Mouse (Mus musculus) spleen, adult 2 months (tissue): ENCODE measurements around the gene Lbhd2. TPM values are rescaled to one million over a fixed set of nuclear protein-coding genes. Genes with fewer than 3 reads are reported as not detected.
A peak's percentile ranks its signal among the peaks of the same experiment; 100 is the strongest.

Experiments
- DNase-seq, 2 experiments: peaks; one replicate each; pipeline versions ENCODE4 v3.0.0 to v3.0.0-alpha.2; 2012 to 2021; ENCODE audit warnings: low spot score in 2 of 2, low read depth in 1 of 2
- H3K27ac ChIP-seq: fragments of 200-500 bp; 2 replicates; pipeline ENCODE4 v1.5.1; 2012; ENCODE audit warnings: low read length, inconsistent platforms; ENCODE audit not compliant: insufficient read depth
- H3K27me3 ChIP-seq: fragments of 200-500 bp; 2 replicates; pipeline ENCODE4 v1.6.1; 2012; ENCODE audit warnings: mild to moderate bottlenecking, moderate library complexity, low read length, inconsistent platforms; ENCODE audit not compliant: control insufficient read depth, insufficient read depth
- H3K36me3 ChIP-seq: fragments of 200-500 bp; 2 replicates; pipeline ENCODE4 v1.6.1; 2012; ENCODE audit warnings: mild to moderate bottlenecking, low read length, inconsistent platforms; ENCODE audit not compliant: control insufficient read depth, insufficient read depth
- H3K4me1 ChIP-seq: fragments of 200-500 bp; 2 replicates; pipeline ENCODE4 v1.6.1; 2011; ENCODE audit warnings: inconsistent platforms; ENCODE audit not compliant: control insufficient read depth, insufficient read depth, insufficient read length
- H3K4me3 ChIP-seq: fragments of 200-500 bp; 2 replicates; pipeline ENCODE4 v1.5.1; 2011; ENCODE audit warnings: mild to moderate bottlenecking, inconsistent platforms; ENCODE audit not compliant: insufficient read depth, insufficient read length; ENCODE audit errors: extremely low read depth
- CTCF ChIP-seq: fragments of 200-500 bp; IDR thresholded peaks from 2 replicates; pipeline ENCODE4 v1.5.1; 2011; ENCODE audit warnings: mild to moderate bottlenecking, inconsistent platforms; ENCODE audit not compliant: insufficient read depth, insufficient read length, insufficient replicate concordance; ENCODE audit errors: extremely low read depth
- POLR2A ChIP-seq: fragments of 200-500 bp; IDR thresholded peaks from 2 replicates; pipeline ENCODE4 v1.6.1; 2011; ENCODE audit warnings: low read depth, low read length, inconsistent platforms
- WGBS: fragments of 180-500 bp; shearing (Covaris S2); methylation state at CpG from one replicate; pipeline ENCODE4 v1.1.7; 2018; 5-methylcytosine and 5-hydroxymethylcytosine counted together
- polyA plus RNA-seq: library from polyadenylated mRNA; depleted of rRNA; stranded (reverse); fragments of >200 nt; gene quantifications from 2 replicates; pipeline ENCODE4 v1.2.3, GENCODE M21; 2012

Lbhd2 gene
- polyA plus RNA-seq, 1 experiment, result 2.0 TPM

- no peak overlapping the region for H3K27ac ChIP-seq
- 89% methylated on average over 6 of the region's 6 CpGs for WGBS
- no peak overlapping the region for H3K4me3 ChIP-seq
- DNase-seq, result no peak
- H3K36me3 ChIP-seq, result no peaks in the 10 kb centered on the region
- TF ChIP-seq CTCF (no peak), POLR2A (no peak)
- H3K4me1 ChIP-seq, result peaks cover 10% of the 10 kb centered on the region
- peaks cover 10% of the 10 kb centered on the region for H3K27me3 ChIP-seq
Measured at GRCm38 (mm10) chr12:111373411-111373810, 33.2 kb upstream of the Lbhd2 start.

GRCm38 (mm10) chr12:111374727-111375126, 31.9 kb upstream of the Lbhd2 start:
- H3K27ac ChIP-seq, result no peak overlapping the region
- H3K4me3 ChIP-seq, result no peak overlapping the region
- DNase-seq, result no peak
- TF ChIP-seq CTCF, result no peak
- TF ChIP-seq POLR2A, result no peak
- H3K4me1 ChIP-seq, result peaks cover 10% of the 10 kb centered on the region
- 85% methylated on average over 10 of the region's 10 CpGs for WGBS
- H3K36me3 ChIP-seq, result no peaks in the 10 kb centered on the region
- peaks cover 10% of the 10 kb centered on the region for H3K27me3 ChIP-seq

DNA sequence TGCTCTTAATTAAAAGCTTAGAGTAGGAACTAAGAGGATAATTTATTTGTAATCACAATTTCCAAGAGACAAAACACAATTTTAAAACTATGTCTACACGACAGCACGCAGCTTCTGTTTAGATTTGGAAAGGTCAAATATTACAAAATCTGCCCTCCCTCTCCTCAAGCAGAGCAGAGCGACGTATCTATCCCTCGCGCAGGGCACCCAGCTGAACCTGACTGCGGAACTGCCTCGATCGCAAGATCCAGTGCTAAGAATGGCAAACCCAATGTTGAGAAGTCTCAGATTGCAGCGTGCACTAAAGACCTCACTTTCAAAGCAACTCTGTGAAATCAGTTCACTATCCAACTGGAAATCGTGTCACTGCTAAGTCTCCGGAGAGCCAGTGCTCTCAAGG, 31.1 kb upstream of the Lbhd2 start:
- peaks cover 10% of the 10 kb centered on the region for H3K27me3 ChIP-seq
- 68% methylated on average over 12 of the region's 12 CpGs for WGBS
- H3K4me1 ChIP-seq, result peaks cover 10% of the 10 kb centered on the region
- no peak overlapping the region for H3K27ac ChIP-seq
- no peak for DNase-seq
- H3K36me3 ChIP-seq, result no peaks in the 10 kb centered on the region
- no peak for TF ChIP-seq POLR2A
- no peak for TF ChIP-seq CTCF
- H3K4me3 ChIP-seq, result no peak overlapping the region

DNA sequence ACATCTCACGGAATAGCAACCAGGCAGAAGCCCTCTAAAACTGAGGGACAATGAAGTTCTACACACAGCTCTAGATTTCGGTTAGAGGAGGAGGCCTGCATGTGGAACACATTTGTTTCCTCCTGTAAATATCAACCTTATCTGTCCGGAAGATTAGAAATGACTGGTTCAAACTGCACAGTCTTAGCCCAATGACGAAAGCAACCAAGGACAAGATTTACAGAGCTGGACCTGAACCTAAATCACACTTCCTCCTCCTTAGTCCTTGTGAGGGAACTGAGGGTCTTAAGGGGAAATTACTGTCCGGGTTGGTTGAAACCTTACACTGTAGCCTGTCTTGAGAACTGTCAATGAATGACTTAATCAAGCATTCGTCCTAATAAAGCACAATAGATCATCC, 30.6 kb upstream of the Lbhd2 start:
- H3K27ac ChIP-seq, result no peak overlapping the region
- no peaks in the 10 kb centered on the region for H3K36me3 ChIP-seq
- DNase-seq, result no peak
- H3K4me3 ChIP-seq, result no peak overlapping the region
- TF ChIP-seq CTCF (no peak), POLR2A (no peak)
- peaks cover 10% of the 10 kb centered on the region for H3K4me1 ChIP-seq
- H3K27me3 ChIP-seq, result peaks cover 10% of the 10 kb centered on the region
- WGBS, result 17% methylated on average over 6 of the region's 6 CpGs

DNA sequence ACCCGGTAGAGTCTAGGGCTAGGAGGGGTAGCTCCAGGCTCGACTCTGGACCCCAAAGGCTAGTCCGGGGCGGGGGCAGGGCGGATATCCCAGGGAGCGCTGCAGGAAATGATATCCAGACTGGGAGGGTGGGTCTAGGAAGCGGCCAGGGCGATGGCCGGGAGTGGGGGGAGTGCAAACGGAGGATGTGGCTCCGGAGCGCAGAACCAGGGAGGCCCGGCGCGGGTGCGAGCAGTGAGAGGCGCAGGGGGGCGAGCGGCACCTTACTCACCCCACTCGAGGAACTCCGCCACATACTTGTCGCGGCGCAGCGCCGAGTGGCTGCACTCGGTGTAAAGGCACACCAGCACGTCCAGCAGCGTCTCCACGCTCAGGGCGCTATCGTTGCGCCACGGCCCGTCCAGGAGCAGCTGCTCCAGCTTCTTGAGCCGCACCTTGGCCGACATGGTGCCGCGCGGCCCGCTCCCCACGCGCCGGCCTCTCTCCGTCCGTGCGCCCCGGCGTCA, 29.7 kb upstream of the Lbhd2 start:
- 3% methylated on average over 48 of the region's 49 CpGs for WGBS
- H3K36me3 ChIP-seq, result no peaks in the 10 kb centered on the region
- H3K27me3 ChIP-seq, result peaks cover 10% of the 10 kb centered on the region
- H3K4me1 ChIP-seq, result peaks cover 10% of the 10 kb centered on the region
- peak overlapping the region; percentile 76 for H3K27ac ChIP-seq
- TF ChIP-seq CTCF (no peak), POLR2A (no peak)
- DNase-seq, result peak in 1 of 2 experiments; percentile 7
- peak overlapping the region; percentile 70 for H3K4me3 ChIP-seq

GRCm38 (mm10) chr12:111377376-111377973, 29.1 kb upstream of the Lbhd2 start, which contains the start of gene Cdc42bpb:
Gene Cdc42bpb (minus strand): TSS chr12:111377718.
- DNase-seq, result peak in 1 of 2 experiments; percentile 55

GRCm38 (mm10) chr12:111377986-111378490, 28.6 kb upstream of the Lbhd2 start:
- peaks cover 10% of the 10 kb centered on the region for H3K4me1 ChIP-seq
- H3K36me3 ChIP-seq, result no peaks in the 10 kb centered on the region
- TF ChIP-seq POLR2A, result no peak
- no peak for TF ChIP-seq CTCF
- peak overlapping the region; percentile 65 for H3K27ac ChIP-seq
- no peak for DNase-seq
- peak overlapping the region; percentile 70 for H3K4me3 ChIP-seq
- 1% methylated on average over 32 of the region's 32 CpGs for WGBS
- peaks cover 10% of the 10 kb centered on the region for H3K27me3 ChIP-seq

More at GRCm38 (mm10) chr12:111377376-111377973, 29.1 kb upstream of the Lbhd2 start, which contains the start of gene Cdc42bpb:
- WGBS, result 1% methylated on average over 93 of the region's 94 CpGs
- Histone ChIP-seq H3K4me1 (peaks cover 10% of the 10 kb centered on the region), H3K27ac (peak within 1 kb of the TSS; percentile 76), H3K27me3 (peaks cover 10% of the 10 kb centered on the region), H3K4me3 (peak within 1 kb of the TSS; percentile 70), H3K36me3 (no peaks in the 10 kb centered on the region)
- TF ChIP-seq CTCF (no peak), POLR2A (peak; percentile 26)
